Mouse (Mus musculus) neural tube, embryonic 14.5 days (tissue): ENCODE data around the gene Lbx2. TPM values are rescaled to one million over a fixed set of nuclear protein-coding genes. Genes with fewer than 3 reads are reported as not detected.
A peak's percentile ranks its signal among the peaks of the same experiment; 100 is the strongest.

Experiments used
- ATAC-seq: fragments of 200-750 bp; cut with Nextera tagmentation; 2 replicates; pipeline ENCODE4 v1.8.0; 2017; ENCODE audit warnings: low read depth, mild to moderate bottlenecking, moderate TSS enrichment, moderate library complexity
- H3K27ac ChIP-seq: fragments of 300-500 bp; sonication (generic); 2 replicates; pipeline ENCODE4 v1.5.1; 2014; ENCODE audit warnings: low read depth, mild to moderate bottlenecking, control low read depth, low read length, moderate library complexity, mixed read lengths
- H3K27me3 ChIP-seq: fragments of 300-500 bp; sonication (generic); 2 replicates; pipeline ENCODE4 v1.6.1; 2014; ENCODE audit warnings: low read length; ENCODE audit not compliant: control insufficient read depth, insufficient read depth
- H3K36me3 ChIP-seq: fragments of 300-500 bp; sonication (generic); 2 replicates; pipeline ENCODE4 v1.6.1; 2014; ENCODE audit warnings: low read length, mixed read lengths; ENCODE audit not compliant: control insufficient read depth, insufficient read depth
- H3K4me1 ChIP-seq: fragments of 300-500 bp; sonication (generic); 2 replicates; pipeline ENCODE4 v1.6.1; 2014; ENCODE audit warnings: low read length; ENCODE audit not compliant: control insufficient read depth, insufficient read depth
- H3K4me2 ChIP-seq: fragments of 300-500 bp; sonication (generic); 2 replicates; pipeline ENCODE4 v1.6.1; 2014; ENCODE audit warnings: mild to moderate bottlenecking, low read depth, low read length, control low read depth
- H3K4me3 ChIP-seq: fragments of 300-500 bp; sonication (generic); 2 replicates; pipeline ENCODE4 v1.5.1; 2014; ENCODE audit warnings: low read depth, low read length, control low read depth, mixed read lengths
- H3K9ac ChIP-seq: fragments of 300-500 bp; sonication (generic); replicated peaks from 2 replicates; pipeline ENCODE4 v1.6.1; 2014; ENCODE audit warnings: low read depth, mild to moderate bottlenecking, control low read depth, low read length, mixed read lengths
- H3K9me3 ChIP-seq: fragments of 300-500 bp; sonication (generic); 2 replicates; pipeline ENCODE4 v1.6.1; 2016; ENCODE audit warnings: low read length; ENCODE audit not compliant: control insufficient read depth
- WGBS: fragments of 180-500 bp; shearing (Covaris S2); extraction: QIAGEN DNeasy Blood & Tissue Kit; methylation state at CpG from one replicate; pipeline ENCODE4 v1.1.7; 2014; 5-methylcytosine and 5-hydroxymethylcytosine counted together
- polyA plus RNA-seq: library from polyadenylated mRNA; unstranded; fragments of >200 nt; fragmentation: Nextera tagmentation; extraction: Ambion mirVana; gene quantifications from 2 replicates; pipeline ENCODE4 v1.2.1, GENCODE M21; 2014

The Lbx2 gene
- polyA plus RNA-seq, 1 experiment from 2014 or later, result not detected

DNA sequence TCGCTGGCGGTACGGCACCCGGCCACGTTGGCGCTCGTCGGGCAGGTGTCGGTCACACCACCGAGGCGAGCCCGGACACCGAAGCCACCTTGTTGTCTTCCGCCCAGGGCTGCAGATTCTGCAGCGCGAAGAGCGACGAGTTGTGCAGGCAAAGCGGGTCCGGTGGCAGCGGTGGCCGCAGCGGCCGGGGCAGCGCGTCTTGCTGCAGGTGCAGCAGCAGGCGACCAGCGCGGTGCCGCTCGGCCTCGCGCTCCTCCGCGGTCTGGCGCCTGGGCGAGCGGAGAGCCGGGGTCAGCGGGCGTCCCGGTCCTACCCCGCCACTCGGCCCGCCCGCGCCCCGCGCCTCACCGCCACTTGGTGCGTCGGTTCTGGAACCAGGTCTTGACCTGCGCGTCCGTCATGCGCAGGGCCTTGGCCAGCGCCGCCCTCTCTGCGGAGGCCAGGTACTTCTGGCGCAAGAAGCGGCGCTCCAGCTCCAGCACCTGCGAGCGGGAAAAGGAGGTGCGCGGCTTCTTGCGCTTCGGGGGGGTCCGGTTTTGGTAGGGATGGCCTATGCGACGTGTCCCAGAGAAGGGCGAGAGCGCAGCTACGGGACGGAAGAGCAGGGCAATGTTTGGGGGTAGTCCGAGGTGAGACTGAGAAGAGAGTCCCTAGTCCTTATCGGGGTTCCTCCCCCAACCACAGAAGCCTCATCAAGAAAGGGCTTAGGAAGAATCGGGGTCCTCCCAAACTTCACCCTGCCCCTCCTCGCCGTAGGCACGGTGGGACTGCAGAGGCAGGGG, 17.3 kb upstream of the Lbx2 start:
- under 1% methylated on average over 81 of the region's 81 CpGs for WGBS
- Histone ChIP-seq H3K4me2 (peak overlapping the region; percentile 31), H3K9me3 (no peaks in the 10 kb centered on the region), H3K4me3 (peak overlapping the region; percentile 20; the same call in 1 of the 2 replicates), H3K4me1 (no peaks in the 10 kb centered on the region), H3K27me3 (peaks cover 75% of the 10 kb centered on the region), H3K9ac (no peak overlapping the region), H3K27ac (no peak overlapping the region), H3K36me3 (no peaks in the 10 kb centered on the region)
- no peak for ATAC-seq

DNA sequence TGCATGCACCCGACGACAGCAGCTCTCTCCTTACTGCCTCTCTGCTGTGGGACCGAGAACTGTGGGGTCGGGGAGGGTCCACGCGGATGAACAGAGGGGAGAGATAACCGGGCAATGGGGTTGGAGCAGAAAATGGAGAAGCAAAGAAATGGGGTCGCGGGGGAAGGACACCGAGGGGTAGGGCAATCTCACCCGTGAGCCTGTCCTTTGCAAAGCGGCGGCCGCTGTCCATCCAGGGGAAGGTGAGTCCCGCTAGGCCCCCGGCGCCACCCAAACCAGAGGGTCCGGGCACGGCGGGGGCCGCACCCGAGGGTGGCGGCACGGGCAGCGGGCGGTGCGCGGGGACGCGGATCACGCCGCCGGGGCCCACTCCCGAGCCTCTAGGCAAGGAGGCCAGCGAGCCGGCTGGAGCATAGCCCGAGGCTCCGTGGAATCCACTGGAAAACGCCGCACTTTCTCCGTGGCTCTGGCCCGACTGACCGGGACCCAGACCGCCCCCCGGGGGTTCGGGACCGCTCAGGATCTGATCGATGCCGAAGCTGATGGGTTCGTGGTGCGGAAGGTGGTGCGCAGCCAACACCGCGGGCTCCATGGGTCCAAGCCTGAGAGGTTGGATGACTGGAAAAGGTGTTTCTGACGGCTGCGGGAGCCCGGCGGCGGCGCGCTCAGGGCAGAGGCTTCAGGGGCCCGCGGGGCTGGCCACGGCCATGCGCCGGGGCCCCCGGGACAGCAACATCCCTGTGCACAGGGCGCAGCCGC, 16.5 kb upstream of the Lbx2 start:
- no peaks in the 10 kb centered on the region for H3K4me1 ChIP-seq
- H3K27ac ChIP-seq, result no peak overlapping the region
- H3K36me3 ChIP-seq, result no peaks in the 10 kb centered on the region
- H3K9me3 ChIP-seq, result no peaks in the 10 kb centered on the region
- peak; percentile 38; the same call in 1 of the 2 replicates for ATAC-seq
- under 1% methylated on average over 69 of the region's 69 CpGs for WGBS
- H3K27me3 ChIP-seq, result peaks cover 71% of the 10 kb centered on the region
- no peak overlapping the region for H3K4me2 ChIP-seq
- H3K9ac ChIP-seq, result no peak overlapping the region; the same call in 1 of the 2 replicates
- H3K4me3 ChIP-seq, result peak overlapping the region; percentile 20

DNA sequence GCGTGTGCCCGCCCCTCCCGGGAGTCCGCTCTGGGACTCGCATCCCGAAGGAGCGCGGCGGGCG, 16.1 kb upstream of the Lbx2 start, which contains the start of gene Tlx2:
TSS of gene Tlx2 (minus strand) at position 47 of the 64 bp plus-strand sequence.
- no peak within 1 kb of the TSS; the same call in 1 of the 2 replicates for H3K9ac ChIP-seq
- 2% methylated on average over 10 of the region's 10 CpGs for WGBS
- no peaks in the 10 kb centered on the region for H3K9me3 ChIP-seq
- peaks cover 74% of the 10 kb centered on the region for H3K27me3 ChIP-seq
- H3K27ac ChIP-seq, result no peak within 1 kb of the TSS
- no peaks in the 10 kb centered on the region for H3K4me1 ChIP-seq
- no peaks in the 10 kb centered on the region for H3K36me3 ChIP-seq
- peak within 1 kb of the TSS; percentile 31 for H3K4me2 ChIP-seq
- ATAC-seq, result no peak
- H3K4me3 ChIP-seq, result peak within 1 kb of the TSS; percentile 20

DNA sequence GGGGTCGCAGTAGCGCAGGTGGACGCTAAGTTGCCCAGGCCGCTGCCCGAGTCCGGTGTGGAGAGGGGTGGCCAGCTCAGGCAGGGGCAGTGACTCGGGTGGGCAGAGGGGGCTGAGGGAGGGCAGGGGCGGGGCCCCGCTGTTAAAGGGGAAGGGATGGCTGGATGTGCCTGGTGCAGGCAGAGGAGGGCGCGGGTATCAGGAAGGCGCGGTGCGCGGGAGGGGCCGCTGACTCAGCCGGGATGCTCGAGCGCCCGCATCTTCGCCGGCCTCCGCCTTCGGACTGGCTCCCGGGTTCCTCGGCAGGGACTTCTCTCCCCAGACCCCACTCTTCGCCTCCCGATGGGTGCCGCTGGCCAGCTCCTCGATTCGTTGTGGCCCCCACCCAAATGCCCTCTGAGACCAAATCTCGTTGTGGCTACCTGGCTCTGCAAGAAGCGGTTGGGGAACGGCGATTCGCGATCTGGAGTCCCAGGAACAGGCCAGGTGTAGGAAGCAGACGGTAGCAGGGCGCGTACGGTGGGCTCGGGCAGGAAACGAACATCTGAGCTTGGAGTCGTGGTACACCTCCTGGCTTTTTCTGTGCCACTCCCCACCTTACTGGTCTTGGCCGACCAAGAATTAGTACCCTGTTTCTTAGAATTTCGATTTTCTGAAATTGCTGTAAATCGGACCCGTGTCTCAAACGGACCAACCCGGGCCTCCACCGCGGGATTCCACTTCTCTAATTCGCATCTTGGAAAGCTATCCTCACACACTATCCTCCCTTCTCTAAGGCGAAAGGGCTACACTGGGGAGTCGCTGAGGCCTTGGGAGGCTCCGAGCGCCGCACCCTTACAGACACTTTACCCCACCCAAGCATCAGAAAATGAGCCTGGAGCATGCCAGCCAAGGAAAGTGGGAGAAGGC, 15.6 kb upstream of the Lbx2 start:
- 0 out of 2 replicates have a peak, but pooled peaks have one; percentile 4 for ATAC-seq
- Histone ChIP-seq H3K27ac (no peak overlapping the region), H3K4me1 (no peaks in the 10 kb centered on the region), H3K9me3 (no peaks in the 10 kb centered on the region), H3K4me2 (no peak overlapping the region), H3K9ac (no peak overlapping the region; the same call in 1 of the 2 replicates), H3K36me3 (no peaks in the 10 kb centered on the region), H3K27me3 (peaks cover 71% of the 10 kb centered on the region), H3K4me3 (peak overlapping the region; percentile 20)
- WGBS, result under 1% methylated on average over 44 of the region's 58 CpGs

DNA sequence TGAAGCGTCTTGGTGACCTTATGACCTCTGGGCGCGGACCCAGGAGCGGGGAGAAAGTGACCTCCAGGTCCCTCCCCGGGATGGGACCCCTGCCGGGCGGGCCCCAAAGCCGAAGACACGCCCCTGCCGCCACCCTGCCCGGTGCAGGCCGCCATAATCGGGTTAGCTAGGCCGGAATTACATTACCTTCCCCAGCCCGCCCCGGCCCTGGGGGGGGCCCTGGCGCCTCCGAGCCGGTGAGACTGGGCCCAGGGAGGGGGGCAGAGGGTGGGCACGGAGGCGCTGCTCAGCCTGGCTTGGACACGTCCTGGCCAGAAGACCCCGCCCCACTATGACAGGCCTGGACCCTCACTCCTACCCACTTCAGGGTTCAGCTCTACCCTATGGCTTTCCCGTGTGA, 14.9 kb upstream of the Lbx2 start:
- WGBS, result 1% methylated on average over 23 of the region's 24 CpGs
- no peak overlapping the region for H3K4me3 ChIP-seq

DNA sequence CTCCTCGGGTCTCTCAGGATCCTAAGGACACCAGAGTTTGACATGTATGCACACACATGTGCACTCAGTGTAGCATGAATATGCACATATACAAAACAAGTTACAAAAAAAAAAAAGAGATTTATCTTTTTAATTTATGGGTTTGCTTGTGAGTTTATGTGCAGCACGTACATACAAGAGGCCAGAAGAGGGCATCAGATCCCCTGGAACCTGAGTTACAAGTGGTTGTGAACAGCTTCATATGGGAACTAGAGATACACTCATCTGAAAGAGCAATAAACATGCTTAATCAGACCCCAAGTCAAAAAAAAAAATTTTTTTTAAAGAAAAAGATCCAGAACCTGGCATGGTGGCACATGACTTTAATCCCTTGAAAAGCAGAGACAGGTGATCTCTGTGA, 11.2 kb upstream of the Lbx2 start:
- 14% methylated on average over 2 of the region's 2 CpGs for WGBS
- 0 out of 2 replicates have a peak, but pooled peaks cover 2% of the 10 kb centered on the region for H3K36me3 ChIP-seq

More for the DNA sequence above, 14.9 kb upstream of the Lbx2 start:
- no peaks in the 10 kb centered on the region for H3K36me3 ChIP-seq
- no peaks in the 10 kb centered on the region for H3K4me1 ChIP-seq
- no peaks in the 10 kb centered on the region for H3K9me3 ChIP-seq
- H3K9ac ChIP-seq, result no peak overlapping the region
- H3K27ac ChIP-seq, result no peak overlapping the region
- peaks cover 64% of the 10 kb centered on the region for H3K27me3 ChIP-seq
- no peak overlapping the region for H3K4me2 ChIP-seq
- ATAC-seq, result peak; percentile 32; the same call in 1 of the 2 replicates

DNA sequence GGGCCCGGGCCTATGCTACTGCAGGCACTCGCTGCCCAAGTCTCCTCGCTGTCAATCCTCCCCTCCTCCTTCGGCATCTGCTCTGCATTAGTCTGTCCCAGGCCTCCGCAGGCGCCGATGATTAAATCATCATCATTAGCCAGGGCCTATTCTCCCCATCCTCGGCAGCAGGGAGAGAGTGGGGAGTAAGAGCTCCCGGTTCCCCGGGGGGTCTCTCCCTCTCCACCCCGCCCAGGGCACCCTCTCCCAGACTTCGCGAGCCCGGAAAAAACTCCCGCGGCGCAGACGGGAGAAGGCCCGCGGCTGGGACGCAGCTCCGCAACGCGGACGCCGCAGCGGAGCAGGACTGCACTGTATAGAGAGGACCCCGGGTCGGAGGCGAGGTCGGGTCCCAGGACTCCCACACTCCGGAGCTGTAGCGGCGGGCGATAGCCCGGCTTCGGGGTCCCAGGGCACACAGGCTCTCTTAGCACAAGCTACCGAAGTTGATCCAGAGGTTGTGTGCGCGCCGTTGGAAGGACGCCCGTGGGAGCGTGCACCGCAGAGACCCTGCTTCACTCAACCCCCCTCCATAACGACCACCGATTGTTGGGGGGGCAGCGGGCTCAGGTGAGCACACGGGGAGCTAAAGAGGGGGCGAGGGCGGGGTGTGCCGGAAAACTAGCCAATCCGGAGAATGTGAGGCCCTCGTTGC, 8.4 kb upstream of the Lbx2 start, which contains the start of gene Pcgf1:
TSS of gene Pcgf1 (plus strand) at position 240 of the 694 bp plus-strand sequence.
- H3K27me3 ChIP-seq, result peaks cover 16% of the 10 kb centered on the region

More for the DNA sequence above, 11.2 kb upstream of the Lbx2 start:
- no peaks in the 10 kb centered on the region for H3K9me3 ChIP-seq
- H3K4me3 ChIP-seq, result no peak overlapping the region
- H3K27ac ChIP-seq, result no peak overlapping the region
- H3K27me3 ChIP-seq, result peaks cover 37% of the 10 kb centered on the region
- H3K4me1 ChIP-seq, result peaks cover 14% of the 10 kb centered on the region
- ATAC-seq, result no peak
- no peak overlapping the region for H3K9ac ChIP-seq
- no peak overlapping the region for H3K4me2 ChIP-seq

DNA sequence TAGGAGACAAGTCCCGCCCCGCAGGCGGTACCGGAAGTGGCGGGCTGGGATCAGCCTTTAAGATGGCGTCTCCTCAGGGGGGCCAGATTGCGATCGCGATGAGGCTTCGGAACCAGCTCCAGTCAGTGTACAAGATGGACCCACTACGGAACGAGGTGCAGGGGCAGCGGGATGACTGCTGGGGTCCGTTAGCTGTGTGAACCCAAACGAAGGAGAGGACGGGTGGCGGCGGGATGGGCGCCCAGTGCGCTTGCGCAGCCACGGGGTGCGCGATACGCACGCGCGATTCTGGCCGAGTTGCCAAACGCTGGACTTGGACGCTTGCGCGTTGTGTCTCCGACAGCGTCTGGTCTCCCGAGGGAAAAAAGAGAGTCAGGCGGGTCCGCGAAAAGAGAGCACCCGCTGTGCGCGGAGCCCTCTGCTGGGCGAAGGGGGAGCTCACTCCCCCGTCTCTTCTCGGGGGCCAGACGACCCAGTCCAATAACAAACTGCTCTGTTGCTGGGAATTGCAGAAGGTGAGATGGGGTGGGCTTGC, 7.8 kb upstream of the Lbx2 start:
- H3K9me3 ChIP-seq, result no peaks in the 10 kb centered on the region
- H3K4me3 ChIP-seq, result peak overlapping the region; percentile 76
- H3K36me3 ChIP-seq, result peaks cover 10% of the 10 kb centered on the region; the same call in 1 of the 2 replicates
- WGBS, result under 1% methylated on average over 46 of the region's 46 CpGs
- peak overlapping the region; percentile 96 for H3K4me2 ChIP-seq
- H3K27ac ChIP-seq, result peak overlapping the region; percentile 86
- peak overlapping the region; percentile 62 for H3K9ac ChIP-seq
- peaks cover 17% of the 10 kb centered on the region for H3K27me3 ChIP-seq
- ATAC-seq, result peak; percentile 93
- peaks cover 14% of the 10 kb centered on the region for H3K4me1 ChIP-seq

More for the DNA sequence above, 8.4 kb upstream of the Lbx2 start, which contains the start of gene Pcgf1:
- H3K36me3 ChIP-seq, result peaks cover 10% of the 10 kb centered on the region; the same call in 1 of the 2 replicates
- peak; percentile 78 for ATAC-seq
- no peaks in the 10 kb centered on the region for H3K9me3 ChIP-seq
- H3K4me1 ChIP-seq, result peaks cover 14% of the 10 kb centered on the region
- peak within 1 kb of the TSS; percentile 96 for H3K4me2 ChIP-seq
- peak within 1 kb of the TSS; percentile 76 for H3K4me3 ChIP-seq
- peak within 1 kb of the TSS; percentile 86 for H3K9ac ChIP-seq
- under 1% methylated on average over 54 of the region's 54 CpGs for WGBS
- H3K27ac ChIP-seq, result peak within 1 kb of the TSS; percentile 86
